Mouse (Mus musculus): ENCODE data around the gene Soga1. TPM values are rescaled to one million over a fixed set of nuclear protein-coding genes. Genes with fewer than 3 reads are reported as not detected.

The Soga1 gene
- polyA plus RNA-seq, 1 experiment from 2014 or later, result 6.3 TPM

DNA sequence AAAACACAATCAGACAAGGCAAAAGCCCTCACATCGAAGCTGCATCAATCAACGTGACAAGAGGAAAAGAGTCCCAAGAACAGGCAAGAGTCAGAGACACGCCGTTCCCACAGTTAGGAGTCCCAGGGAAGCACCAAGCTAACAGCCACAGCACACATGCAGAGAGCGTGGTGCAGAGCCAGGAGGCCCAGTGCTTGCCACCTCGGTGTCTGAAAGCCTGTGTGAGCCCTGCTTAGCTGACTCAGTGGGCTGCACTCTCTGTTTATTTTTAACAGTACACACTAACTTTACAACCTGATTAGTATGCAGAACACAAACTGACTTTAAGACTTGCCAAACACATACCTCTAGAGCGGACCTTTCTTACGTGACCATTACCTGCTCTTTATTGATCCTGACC, 25.4 kb upstream of the Soga1 start:
- Histone ChIP-seq H3K27ac (ENCODE audit: low read depth, low read length) (peak overlapping the region; percentile 26; the same call in 1 of the 2 replicates), H3K4me3 (ENCODE audit: low read length) (no peak overlapping the region), H3K9me3 (ENCODE audit: control insufficient read depth, low read length) (no peaks in the 10 kb centered on the region), H3K27me3 (ENCODE audit: control insufficient read depth, insufficient read depth, low read length) (no peaks in the 10 kb centered on the region), H3K36me3 (ENCODE audit: control insufficient read depth, insufficient read depth, low read length) (peaks cover 23% of the 10 kb centered on the region; the same call in 1 of the 2 replicates), H3K4me1 (ENCODE audit: control insufficient read depth, insufficient read depth, low read length) (peaks cover 5% of the 10 kb centered on the region; the same call in 1 of the 2 replicates), H3K9ac (ENCODE audit: low read depth, low read length) (no peak overlapping the region), H3K4me2 (replicated peaks; ENCODE audit: low read depth, low read length) (no peak overlapping the region)
- no peak for ATAC-seq (ENCODE audit: low FRiP score, low TSS enrichment)
- WGBS, result 86% methylated on average over 8 of the region's 8 CpGs

DNA sequence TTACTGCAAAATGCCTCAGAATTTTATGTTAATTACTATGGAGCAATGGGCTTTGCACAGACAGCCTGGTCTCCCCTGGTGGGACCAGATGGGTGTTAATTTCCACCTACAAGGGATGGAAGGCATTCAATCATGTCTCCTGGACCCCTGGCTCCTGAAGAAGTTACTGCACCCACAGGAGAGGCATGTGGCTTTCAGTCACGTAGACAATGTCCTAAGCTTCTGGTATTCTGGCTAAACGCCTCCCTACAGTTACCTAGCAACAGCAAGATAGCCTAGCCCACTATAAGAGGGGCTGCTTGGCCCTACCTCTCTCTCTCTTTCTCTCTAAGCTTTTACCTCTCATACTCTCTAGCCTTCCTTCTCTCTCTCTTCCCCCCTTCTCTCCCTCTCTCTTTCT, 23.2 kb upstream of the Soga1 start:
- no peak for ATAC-seq (ENCODE audit: low FRiP score, low TSS enrichment)
- no peak overlapping the region for H3K4me2 ChIP-seq (replicated peaks; ENCODE audit: low read depth, low read length)
- no peak overlapping the region for H3K4me3 ChIP-seq (ENCODE audit: low read length)
- H3K27me3 ChIP-seq (ENCODE audit: control insufficient read depth, insufficient read depth, low read length), result no peaks in the 10 kb centered on the region
- no peak overlapping the region for H3K9ac ChIP-seq (ENCODE audit: low read depth, low read length)
- no peak overlapping the region for H3K27ac ChIP-seq (ENCODE audit: low read depth, low read length)
- H3K36me3 ChIP-seq (ENCODE audit: control insufficient read depth, insufficient read depth, low read length), result peaks cover 10% of the 10 kb centered on the region; the same call in 1 of the 2 replicates
- 55% methylated on average over 2 of the region's 2 CpGs for WGBS
- H3K9me3 ChIP-seq (ENCODE audit: control insufficient read depth, low read length), result no peaks in the 10 kb centered on the region
- H3K4me1 ChIP-seq (ENCODE audit: control insufficient read depth, insufficient read depth, low read length), result peaks cover 5% of the 10 kb centered on the region; the same call in 1 of the 2 replicates

DNA sequence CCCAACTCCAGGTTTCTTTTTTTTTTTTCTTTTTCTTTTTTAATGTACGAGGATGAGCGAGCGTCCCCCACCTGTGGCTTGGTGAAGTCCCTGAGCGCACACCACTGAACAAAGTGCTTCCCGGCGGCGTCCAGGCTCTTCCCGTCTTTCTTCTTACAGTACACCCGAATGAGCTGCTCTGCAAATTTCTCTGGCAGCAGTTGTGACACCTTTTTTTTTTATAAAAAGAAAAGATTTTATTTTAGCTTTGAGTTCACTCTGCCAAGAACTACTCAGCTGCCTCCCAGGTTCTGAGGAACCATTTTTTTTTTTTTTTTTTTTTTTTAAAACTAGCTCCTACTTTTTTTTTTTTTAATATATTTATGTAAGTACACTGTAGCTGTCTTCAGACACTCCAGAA, 22.6 kb upstream of the Soga1 start:
- peaks cover 10% of the 10 kb centered on the region; the same call in 1 of the 2 replicates for H3K36me3 ChIP-seq (ENCODE audit: control insufficient read depth, insufficient read depth, low read length)
- ATAC-seq (ENCODE audit: low FRiP score, low TSS enrichment), result no peak

DNA sequence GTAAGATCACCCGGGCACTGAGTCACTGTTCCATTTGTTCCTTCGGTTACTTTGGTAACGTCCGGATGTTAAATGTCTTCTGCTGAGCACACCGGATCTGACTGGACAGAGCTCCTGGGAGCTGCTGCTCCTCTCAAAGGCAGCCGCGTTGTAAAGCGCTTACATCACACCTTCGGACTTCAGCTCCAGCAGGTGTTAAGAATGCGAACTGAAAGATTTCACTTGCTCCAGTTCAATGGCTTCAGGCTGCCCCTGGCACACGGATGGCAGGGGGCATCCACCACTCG, 21.2 kb upstream of the Soga1 start:
- Histone ChIP-seq H3K4me3 (ENCODE audit: low read length) (no peak overlapping the region), H3K4me2 (replicated peaks; ENCODE audit: low read depth, low read length) (no peak overlapping the region), H3K9me3 (ENCODE audit: control insufficient read depth, low read length) (no peaks in the 10 kb centered on the region), H3K4me1 (ENCODE audit: control insufficient read depth, insufficient read depth, low read length) (peaks cover 5% of the 10 kb centered on the region; the same call in 1 of the 2 replicates), H3K27me3 (ENCODE audit: control insufficient read depth, insufficient read depth, low read length) (no peaks in the 10 kb centered on the region), H3K9ac (ENCODE audit: low read depth, low read length) (no peak overlapping the region), H3K27ac (ENCODE audit: low read depth, low read length) (0 out of 2 replicates have a peak overlapping the region, but pooled peaks have one; percentile 5), H3K36me3 (ENCODE audit: control insufficient read depth, insufficient read depth, low read length) (peaks cover 5% of the 10 kb centered on the region; the same call in 1 of the 2 replicates)
- peak; percentile 3; the same call in 1 of the 2 replicates for ATAC-seq (ENCODE audit: low FRiP score, low TSS enrichment)
- 33% methylated on average over 12 of the region's 12 CpGs for WGBS

More for the DNA sequence above, 22.6 kb upstream of the Soga1 start:
- Histone ChIP-seq H3K9ac (ENCODE audit: low read depth, low read length) (no peak overlapping the region), H3K4me3 (ENCODE audit: low read length) (no peak overlapping the region), H3K4me1 (ENCODE audit: control insufficient read depth, insufficient read depth, low read length) (peaks cover 5% of the 10 kb centered on the region; the same call in 1 of the 2 replicates), H3K9me3 (ENCODE audit: control insufficient read depth, low read length) (no peaks in the 10 kb centered on the region), H3K27ac (ENCODE audit: low read depth, low read length) (no peak overlapping the region), H3K27me3 (ENCODE audit: control insufficient read depth, insufficient read depth, low read length) (no peaks in the 10 kb centered on the region), H3K4me2 (replicated peaks; ENCODE audit: low read depth, low read length) (no peak overlapping the region)
- WGBS, result 92% methylated on average over 9 of the region's 9 CpGs

DNA sequence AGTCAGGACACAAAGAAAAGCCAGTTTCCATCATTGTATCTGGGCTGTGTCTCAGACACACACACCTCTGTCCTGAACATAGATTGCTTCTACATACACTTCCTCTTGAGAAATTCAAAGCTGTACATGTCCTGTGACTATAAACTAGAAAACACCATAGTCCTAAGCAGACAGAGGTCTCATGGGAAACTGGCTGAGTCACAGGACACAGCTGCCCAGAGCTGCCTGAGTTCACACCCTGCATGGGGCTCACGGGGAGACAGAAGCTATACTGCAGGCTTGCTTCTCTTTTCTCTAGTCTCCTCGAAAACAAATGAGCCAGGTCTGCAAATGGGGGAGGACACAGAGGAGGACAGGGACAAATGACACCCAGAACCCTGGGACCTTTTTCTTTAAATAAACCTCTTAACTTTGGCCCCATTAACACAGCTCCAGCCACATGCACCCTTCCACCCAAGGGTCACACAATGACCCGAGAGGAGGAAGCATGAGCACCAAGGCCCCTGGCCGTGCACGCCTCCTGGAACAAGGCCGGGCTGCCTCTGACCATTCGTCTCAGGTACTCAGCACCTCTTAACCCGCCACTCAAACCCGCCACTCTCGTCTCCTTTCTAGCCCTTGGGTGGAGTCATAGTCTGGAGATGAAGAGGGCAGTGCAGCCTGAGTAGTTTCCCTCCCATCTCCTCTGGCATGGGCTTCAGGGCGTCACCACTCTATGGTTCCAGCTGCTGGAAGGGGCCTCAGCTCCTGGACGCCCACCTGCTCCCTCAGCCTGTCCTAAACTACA, 20.7 kb upstream of the Soga1 start:
- 31% methylated on average over 12 of the region's 12 CpGs for WGBS
- H3K4me1 ChIP-seq (ENCODE audit: control insufficient read depth, insufficient read depth, low read length), result peaks cover 5% of the 10 kb centered on the region; the same call in 1 of the 2 replicates
- no peaks in the 10 kb centered on the region for H3K9me3 ChIP-seq (ENCODE audit: control insufficient read depth, low read length)
- H3K27ac ChIP-seq (ENCODE audit: low read depth, low read length), result no peak overlapping the region
- peak; percentile 41; the same call in 1 of the 2 replicates for ATAC-seq (ENCODE audit: low FRiP score, low TSS enrichment)
- no peak overlapping the region for H3K4me2 ChIP-seq (replicated peaks; ENCODE audit: low read depth, low read length)
- peaks cover 5% of the 10 kb centered on the region; the same call in 1 of the 2 replicates for H3K36me3 ChIP-seq (ENCODE audit: control insufficient read depth, insufficient read depth, low read length)
- H3K27me3 ChIP-seq (ENCODE audit: control insufficient read depth, insufficient read depth, low read length), result no peaks in the 10 kb centered on the region
- H3K4me3 ChIP-seq (ENCODE audit: low read length), result no peak overlapping the region
- H3K9ac ChIP-seq (ENCODE audit: low read depth, low read length), result no peak overlapping the region

DNA sequence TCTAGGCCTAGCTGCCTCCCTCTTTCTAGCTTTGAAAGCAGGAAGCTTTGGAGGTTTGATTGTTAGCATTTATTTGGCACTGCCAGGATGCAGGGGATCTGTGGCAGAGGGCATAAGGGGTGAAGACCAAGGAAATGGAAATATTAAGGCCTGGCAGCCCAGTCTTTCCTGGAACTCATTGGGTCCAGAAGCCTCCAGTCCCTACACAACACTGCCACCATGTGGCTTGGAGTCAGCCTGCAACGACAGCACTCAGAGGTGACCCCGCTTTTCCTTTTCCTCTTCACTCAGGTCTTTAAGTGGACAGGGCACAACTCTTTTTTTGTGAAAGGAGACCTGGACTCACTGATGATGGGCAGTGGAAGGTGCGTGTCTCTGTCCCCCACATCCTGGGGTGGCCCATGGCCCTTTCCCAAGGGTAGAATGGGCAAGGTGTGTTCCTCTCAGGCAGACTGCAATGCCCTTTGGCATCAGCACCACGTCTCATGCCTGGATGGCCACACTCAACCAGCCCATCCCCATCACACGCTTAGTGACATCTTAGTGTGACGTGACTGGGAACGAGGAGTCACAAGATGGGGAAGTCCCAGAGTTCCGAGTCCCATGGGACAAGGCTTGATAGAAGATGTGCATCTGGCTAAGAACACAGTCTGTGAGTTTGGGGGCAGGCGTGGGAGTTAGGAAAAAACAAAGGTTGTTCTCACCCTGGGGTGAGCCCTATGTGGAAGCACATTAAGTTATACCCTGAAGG, 16.1 kb upstream of the Soga1 start:
- Histone ChIP-seq H3K4me3 (ENCODE audit: low read length) (no peak overlapping the region), H3K27ac (ENCODE audit: low read depth, low read length) (no peak overlapping the region), H3K4me2 (replicated peaks; ENCODE audit: low read depth, low read length) (no peak overlapping the region), H3K36me3 (ENCODE audit: control insufficient read depth, insufficient read depth, low read length) (no peaks in the 10 kb centered on the region; the same call in 1 of the 2 replicates), H3K27me3 (ENCODE audit: control insufficient read depth, insufficient read depth, low read length) (no peaks in the 10 kb centered on the region), H3K9ac (ENCODE audit: low read depth, low read length) (no peak overlapping the region), H3K4me1 (ENCODE audit: control insufficient read depth, insufficient read depth, low read length) (peaks cover 12% of the 10 kb centered on the region), H3K9me3 (ENCODE audit: control insufficient read depth, low read length) (no peaks in the 10 kb centered on the region)
- 56% methylated on average over 9 of the region's 9 CpGs for WGBS
- ATAC-seq (ENCODE audit: low FRiP score, low TSS enrichment), result no peak

DNA sequence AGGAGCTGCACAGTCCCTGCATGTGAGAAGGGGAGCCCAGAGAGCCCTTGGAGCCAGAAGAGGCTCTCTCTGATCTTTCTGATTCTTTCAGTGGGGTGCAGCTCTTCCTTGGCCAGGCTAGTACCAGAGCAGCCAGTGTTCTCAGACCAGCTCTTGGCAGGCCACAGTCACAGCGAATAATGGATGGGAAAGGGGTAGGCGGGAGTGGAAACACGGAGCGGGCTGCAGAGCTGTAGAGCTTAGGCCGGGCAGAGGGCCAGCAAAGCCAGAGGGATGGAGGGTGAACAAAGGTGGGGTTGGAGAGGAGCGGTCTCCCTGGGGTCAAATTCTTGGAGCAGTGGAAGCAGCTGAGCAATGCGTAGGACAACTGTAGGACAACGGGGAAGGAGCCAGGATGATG, 13.0 kb upstream of the Soga1 start:
- peaks cover 11% of the 10 kb centered on the region; the same call in 1 of the 2 replicates for H3K4me1 ChIP-seq (ENCODE audit: control insufficient read depth, insufficient read depth, low read length)
- ATAC-seq (ENCODE audit: low FRiP score, low TSS enrichment), result no peak
- H3K4me2 ChIP-seq (replicated peaks; ENCODE audit: low read depth, low read length), result no peak overlapping the region
- WGBS, result 53% methylated on average over 8 of the region's 8 CpGs
- no peak overlapping the region for H3K9ac ChIP-seq (ENCODE audit: low read depth, low read length)
- H3K27me3 ChIP-seq (ENCODE audit: control insufficient read depth, insufficient read depth, low read length), result no peaks in the 10 kb centered on the region
- no peak overlapping the region for H3K27ac ChIP-seq (ENCODE audit: low read depth, low read length)
- no peak overlapping the region for H3K4me3 ChIP-seq (ENCODE audit: low read length)
- H3K9me3 ChIP-seq (ENCODE audit: control insufficient read depth, low read length), result no peaks in the 10 kb centered on the region
- no peaks in the 10 kb centered on the region for H3K36me3 ChIP-seq (ENCODE audit: control insufficient read depth, insufficient read depth, low read length)

DNA sequence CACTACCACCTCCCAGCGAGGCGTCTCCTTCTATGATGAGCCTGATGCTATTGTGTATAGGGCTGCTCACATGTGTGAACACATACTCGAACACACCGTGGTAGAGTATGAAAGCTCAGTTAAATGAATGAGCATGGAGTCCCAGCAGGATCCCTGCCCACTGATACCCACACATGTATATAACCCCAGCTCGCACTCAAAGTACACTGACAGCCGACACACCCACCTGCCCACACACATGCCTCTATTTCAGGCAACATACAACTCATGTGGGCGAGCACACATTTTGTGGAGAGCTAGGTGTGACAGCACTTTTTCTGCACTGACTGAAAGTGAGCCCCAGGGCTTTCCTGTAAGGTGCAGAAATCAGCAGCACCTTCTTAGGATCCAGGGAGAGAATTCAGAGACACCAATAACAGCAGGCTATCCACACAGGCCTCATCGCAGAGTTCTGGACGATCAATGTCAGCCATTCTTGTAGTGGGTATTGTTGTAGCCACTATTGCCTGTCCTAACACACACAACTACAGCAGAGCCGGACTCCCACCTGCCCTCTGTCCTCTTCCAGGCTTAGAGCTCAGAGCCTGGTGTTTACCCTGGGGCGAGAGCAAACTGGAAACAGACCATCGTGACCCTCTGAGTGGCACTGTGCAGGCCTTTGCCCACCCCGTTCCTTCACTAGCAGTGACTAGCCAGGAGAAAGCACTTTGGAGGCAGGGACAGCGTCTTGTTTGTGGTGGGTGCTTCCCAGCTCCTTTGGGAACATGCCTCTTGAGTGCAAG, 8.7 kb upstream of the Soga1 start:
- Histone ChIP-seq H3K36me3 (ENCODE audit: control insufficient read depth, insufficient read depth, low read length) (no peaks in the 10 kb centered on the region), H3K4me3 (ENCODE audit: low read length) (no peak overlapping the region), H3K27ac (ENCODE audit: low read depth, low read length) (no peak overlapping the region), H3K9ac (ENCODE audit: low read depth, low read length) (no peak overlapping the region), H3K9me3 (ENCODE audit: control insufficient read depth, low read length) (no peaks in the 10 kb centered on the region), H3K4me2 (replicated peaks; ENCODE audit: low read depth, low read length) (no peak overlapping the region), H3K4me1 (ENCODE audit: control insufficient read depth, insufficient read depth, low read length) (peaks cover 9% of the 10 kb centered on the region; the same call in 1 of the 2 replicates), H3K27me3 (ENCODE audit: control insufficient read depth, insufficient read depth, low read length) (no peaks in the 10 kb centered on the region)
- ATAC-seq (ENCODE audit: low FRiP score, low TSS enrichment), result no peak
- WGBS, result 80% methylated on average over 14 of the region's 14 CpGs
